Mouse (Mus musculus) stomach, postnatal 0 days (tissue): Measurements from ENCODE around the gene Trmt44.

Experiments
- CTCF ChIP-seq: IDR thresholded peaks from 2 replicates; pipeline ENCODE4 v1.5.1; 2016; ENCODE audit warnings: antibody characterized with exemption, low read depth, mild to moderate bottlenecking, moderate library complexity
- EP300 ChIP-seq: optimal IDR thresholded peaks from 2 replicates; pipeline ENCODE3; 2016; ENCODE audit warnings: antibody characterized with exemption

GRCm38 (mm10) chr5:35611170-35611569 lies 36.3 kb upstream of the Trmt44 start:
- no peak for TF ChIP-seq CTCF
- no peak for TF ChIP-seq EP300
